Mouse (Mus musculus) lung, postnatal 0 days (tissue): ENCODE measurements around the gene Itga11.

ENCODE experiments used
- CTCF ChIP-seq: IDR thresholded peaks from 2 replicates; pipeline ENCODE4 v1.5.1; 2016; ENCODE audit warnings: antibody characterized with exemption, mild to moderate bottlenecking
- EP300 ChIP-seq: IDR thresholded peaks from 2 replicates; pipeline ENCODE4 v1.6.1; 2016; ENCODE audit warnings: antibody characterized with exemption, mild to moderate bottlenecking, control low read depth

GRCm38 (mm10) chr9:62639686-62640085, 37.9 kb upstream of the Itga11 start:
- no peak for TF ChIP-seq CTCF
- no peak for TF ChIP-seq EP300
